Mouse (Mus musculus): ENCODE data around the gene Med13l.

DNA sequence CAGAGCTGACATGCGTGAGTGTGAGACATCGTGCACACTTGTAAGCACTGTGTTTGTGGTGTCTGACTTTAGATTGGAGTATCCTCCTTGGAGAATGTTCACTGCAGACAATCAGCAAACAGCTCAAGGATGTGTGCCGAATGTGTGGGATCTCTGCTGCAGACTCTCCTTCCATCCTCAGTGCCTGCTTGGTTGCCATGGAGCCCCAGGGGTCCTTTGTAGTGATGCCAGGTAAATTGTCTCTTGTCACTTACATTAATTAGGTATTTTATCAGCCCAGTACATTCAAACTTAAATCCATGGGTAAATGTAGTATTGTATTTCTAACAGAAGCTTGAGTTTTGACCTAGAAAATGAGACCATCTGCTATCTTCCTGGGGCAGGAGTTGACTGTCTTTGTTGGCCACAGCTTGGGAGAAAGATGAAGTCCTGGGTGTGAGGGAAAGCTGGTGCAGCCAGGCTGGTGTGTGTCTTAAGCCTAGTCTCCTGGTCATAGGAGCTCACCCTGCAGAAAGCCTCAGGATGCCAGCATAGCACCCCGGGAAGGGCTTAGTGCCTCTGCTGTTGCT, 193.8 kb downstream of the Med13l start:
- TF ChIP-seq MAFK (IDR thresholded peaks at IDR 0.05; ENCODE audit: insufficient replicate concordance, low read length), result no peak
- no peak for TF ChIP-seq CTCF (conservative IDR thresholded peaks at IDR 0.05 in 1 of 2, IDR thresholded peaks at IDR 0.05 in 1 of 2; ENCODE audit: low read depth in 2 of 2, low read length in 2 of 2)
- no peak for TF ChIP-seq ZNF384 (IDR thresholded peaks at IDR 0.05; ENCODE audit: low read depth, low read length)
- TF ChIP-seq SIN3A (IDR thresholded peaks at IDR 0.05; ENCODE audit: low read length), result no peak
- TF ChIP-seq POLR2A (IDR thresholded peaks at IDR 0.05; ENCODE audit: low read depth, low read length), result no peak
